Mouse (Mus musculus): ENCODE measurements around the gene Muc1. TPM values are rescaled to one million over a fixed set of nuclear protein-coding genes. Genes with fewer than 3 reads are reported as not detected.
"Not testable (repeated sequence)": the region's sequence is repeated elsewhere in the genome, so short reads cannot be mapped to it uniquely, and the experiment has no call there.

The Muc1 gene
- polyA plus RNA-seq, 1 experiment from 2014 or later = 1.3 TPM

GRCm38 (mm10) chr3:89213803-89214530, 14.9 kb upstream of the Muc1 start:
- ATAC-seq (ENCODE audit: low FRiP score) = peak; percentile 90
- no peaks in the 10 kb centered on the region for H3K9me3 ChIP-seq
- H3K4me1 ChIP-seq (replicated peaks) = peaks cover 50% of the 10 kb centered on the region
- H3K4me3 ChIP-seq = peak overlapping the region; percentile 64
- peaks cover 22% of the 10 kb centered on the region for H3K36me3 ChIP-seq
- H3K4me2 ChIP-seq = peak overlapping the region; percentile 69
- H3K27ac ChIP-seq = peak overlapping the region; percentile 99
- H3K27me3 ChIP-seq = no peaks in the 10 kb centered on the region
- H3K9ac ChIP-seq = peak overlapping the region; percentile 88
- under 1% methylated on average over 69 of the region's 69 CpGs for WGBS

- peak within 1 kb of the TSS; percentile 64 for H3K4me3 ChIP-seq
- H3K4me1 ChIP-seq (replicated peaks) = peaks cover 54% of the 10 kb centered on the region
- no peaks in the 10 kb centered on the region for H3K27me3 ChIP-seq
- H3K9me3 ChIP-seq = no peaks in the 10 kb centered on the region
- no peak for ATAC-seq (ENCODE audit: low FRiP score)
- WGBS = 0% methylated on average over 19 of the region's 19 CpGs
- peak within 1 kb of the TSS; percentile 69 for H3K4me2 ChIP-seq
- H3K9ac ChIP-seq = peak within 1 kb of the TSS; percentile 88
- peak within 1 kb of the TSS; percentile 99 for H3K27ac ChIP-seq
- H3K36me3 ChIP-seq = peaks cover 18% of the 10 kb centered on the region
These were observed 14.0 kb upstream of the Muc1 start, which contains the start of gene Thbs3 for GRCm38 (mm10) chr3:89214681-89215411. TSS of gene Thbs3 (plus strand) at chr3:89215180.

GRCm38 (mm10) chr3:89215853-89216252, 13.0 kb upstream of the Muc1 start:
- no peaks in the 10 kb centered on the region for H3K9me3 ChIP-seq
- no peaks in the 10 kb centered on the region for H3K27me3 ChIP-seq
- WGBS = 0% methylated on average over 6 of the region's 6 CpGs
- H3K4me1 ChIP-seq (replicated peaks) = peaks cover 60% of the 10 kb centered on the region
- H3K4me3 ChIP-seq = peak overlapping the region; percentile 64
- peak; percentile 22 for ATAC-seq (ENCODE audit: low FRiP score)
- H3K4me2 ChIP-seq = peak overlapping the region; percentile 69
- peak overlapping the region; percentile 88 for H3K9ac ChIP-seq
- peaks cover 8% of the 10 kb centered on the region for H3K36me3 ChIP-seq
- peak overlapping the region; percentile 99 for H3K27ac ChIP-seq

- Histone ChIP-seq H3K4me1 (replicated peaks) (peaks cover 60% of the 10 kb centered on the region), H3K9ac (peak overlapping the region; percentile 14; the same call in 1 of the 2 replicates), H3K4me2 (peak overlapping the region; percentile 69; the same call in 1 of the 2 replicates), H3K4me3 (peak overlapping the region; percentile 64; the same call in 1 of the 2 replicates), H3K27ac (peak overlapping the region; percentile 99; the same call in 1 of the 2 replicates)
- not testable (repeated sequence) for ATAC-seq (ENCODE audit: low FRiP score); H3K36me3 ChIP-seq; H3K9me3 ChIP-seq; H3K27me3 ChIP-seq
- WGBS = 68% methylated on average over 7 of the region's 7 CpGs
These were observed 12.4 kb upstream of the Muc1 start for GRCm38 (mm10) chr3:89216407-89216806.

GRCm38 (mm10) chr3:89218271-89218670, 10.6 kb upstream of the Muc1 start:
- H3K4me3 ChIP-seq = no peak overlapping the region
- H3K27me3 ChIP-seq = no peaks in the 10 kb centered on the region
- H3K9ac ChIP-seq = 0 out of 2 replicates have a peak overlapping the region, but pooled peaks have one; percentile 39
- no peak overlapping the region for H3K4me2 ChIP-seq
- peaks cover 50% of the 10 kb centered on the region for H3K4me1 ChIP-seq (replicated peaks)
- 72% methylated on average over 1 of the region's 1 CpGs for WGBS
- peaks cover 15% of the 10 kb centered on the region for H3K36me3 ChIP-seq
- no peaks in the 10 kb centered on the region for H3K9me3 ChIP-seq
- 0 out of 2 replicates have a peak overlapping the region, but pooled peaks have one; percentile 9 for H3K27ac ChIP-seq
- ATAC-seq (ENCODE audit: low FRiP score) = no peak

- peaks cover 58% of the 10 kb centered on the region for H3K4me1 ChIP-seq (replicated peaks)
- no peak for ATAC-seq (ENCODE audit: low FRiP score)
- H3K4me3 ChIP-seq = no peak overlapping the region
- peaks cover 16% of the 10 kb centered on the region for H3K36me3 ChIP-seq
- H3K9ac ChIP-seq = peak overlapping the region; percentile 46
- no peaks in the 10 kb centered on the region for H3K27me3 ChIP-seq
- no peaks in the 10 kb centered on the region for H3K9me3 ChIP-seq
- H3K27ac ChIP-seq = peak overlapping the region; percentile 30; the same call in 1 of the 2 replicates
- no peak overlapping the region for H3K4me2 ChIP-seq
- WGBS = 36% methylated on average over 8 of the region's 8 CpGs
These were observed 9.3 kb upstream of the Muc1 start for GRCm38 (mm10) chr3:89219546-89219945.

GRCm38 (mm10) chr3:89221167-89221566, 7.7 kb upstream of the Muc1 start:
- Histone ChIP-seq H3K4me1 (replicated peaks) (peaks cover 58% of the 10 kb centered on the region), H3K4me3 (no peak overlapping the region), H3K27ac (peak overlapping the region; percentile 18; the same call in 1 of the 2 replicates), H3K4me2 (no peak overlapping the region), H3K36me3 (peaks cover 16% of the 10 kb centered on the region), H3K27me3 (no peaks in the 10 kb centered on the region), H3K9me3 (no peaks in the 10 kb centered on the region), H3K9ac (0 out of 2 replicates have a peak overlapping the region, but pooled peaks have one; percentile 13)
- WGBS = 67% methylated on average over 5 of the region's 5 CpGs
- ATAC-seq (ENCODE audit: low FRiP score) = no peak

GRCm38 (mm10) chr3:89224796-89225195, 4.1 kb upstream of the Muc1 start:
- Histone ChIP-seq H3K9ac (peak overlapping the region; percentile 78), H3K27ac (peak overlapping the region; percentile 92), H3K4me3 (peak overlapping the region; percentile 49), H3K4me1 (replicated peaks) (peaks cover 72% of the 10 kb centered on the region), H3K27me3 (0 out of 2 replicates have a peak, but pooled peaks cover 8% of the 10 kb centered on the region), H3K36me3 (peaks cover 12% of the 10 kb centered on the region), H3K9me3 (no peaks in the 10 kb centered on the region), H3K4me2 (peak overlapping the region; percentile 68)
- WGBS = 35% methylated on average over 11 of the region's 11 CpGs
- ATAC-seq (ENCODE audit: low FRiP score) = no peak

- 25% methylated on average over 12 of the region's 12 CpGs for WGBS
- ATAC-seq (ENCODE audit: low FRiP score) = no peak
These were observed 3.5 kb upstream of the Muc1 start for GRCm38 (mm10) chr3:89225321-89225815.

GRCm38 (mm10) chr3:89225918-89226317, 2.9 kb upstream of the Muc1 start:
- peaks cover 64% of the 10 kb centered on the region for H3K4me1 ChIP-seq (replicated peaks)
- H3K9ac ChIP-seq = peak overlapping the region; percentile 78
- peak overlapping the region; percentile 49 for H3K4me3 ChIP-seq
- peak overlapping the region; percentile 68 for H3K4me2 ChIP-seq
- H3K9me3 ChIP-seq = no peaks in the 10 kb centered on the region
- H3K27me3 ChIP-seq = 0 out of 2 replicates have a peak, but pooled peaks cover 8% of the 10 kb centered on the region
- peaks cover 12% of the 10 kb centered on the region for H3K36me3 ChIP-seq
- peak; percentile 68 for ATAC-seq (ENCODE audit: low FRiP score)
- peak overlapping the region; percentile 92 for H3K27ac ChIP-seq
- WGBS = 5% methylated on average over 4 of the region's 4 CpGs

More at GRCm38 (mm10) chr3:89225321-89225815, 3.5 kb upstream of the Muc1 start:
- no peaks in the 10 kb centered on the region for H3K9me3 ChIP-seq
- peak overlapping the region; percentile 49 for H3K4me3 ChIP-seq
- peak overlapping the region; percentile 92 for H3K27ac ChIP-seq
- peak overlapping the region; percentile 78 for H3K9ac ChIP-seq
- H3K27me3 ChIP-seq = 0 out of 2 replicates have a peak, but pooled peaks cover 8% of the 10 kb centered on the region
- H3K4me2 ChIP-seq = peak overlapping the region; percentile 68
- peaks cover 66% of the 10 kb centered on the region for H3K4me1 ChIP-seq (replicated peaks)
- H3K36me3 ChIP-seq = peaks cover 12% of the 10 kb centered on the region

GRCm38 (mm10) chr3:89226361-89226760, 2.5 kb upstream of the Muc1 start:
- peaks cover 62% of the 10 kb centered on the region for H3K4me1 ChIP-seq (replicated peaks)

GRCm38 (mm10) chr3:89226900-89227299, 2.0 kb upstream of the Muc1 start, which contains the start of gene Mtx1:
TSS of gene Mtx1 (minus strand) at chr3:89227088.
- 2% methylated on average over 20 of the region's 21 CpGs for WGBS
- Histone ChIP-seq H3K4me2 (peak within 1 kb of the TSS; percentile 68), H3K36me3 (peaks cover 7% of the 10 kb centered on the region), H3K27ac (peak within 1 kb of the TSS; percentile 92), H3K27me3 (0 out of 2 replicates have a peak, but pooled peaks cover 8% of the 10 kb centered on the region), H3K4me3 (peak within 1 kb of the TSS; percentile 49), H3K9me3 (no peaks in the 10 kb centered on the region), H3K4me1 (replicated peaks) (peaks cover 62% of the 10 kb centered on the region), H3K9ac (peak within 1 kb of the TSS; percentile 78)
- peak; percentile 0 for ATAC-seq (ENCODE audit: low FRiP score)

More at GRCm38 (mm10) chr3:89226361-89226760, 2.5 kb upstream of the Muc1 start:
- Histone ChIP-seq H3K9me3 (no peaks in the 10 kb centered on the region), H3K27me3 (0 out of 2 replicates have a peak, but pooled peaks cover 8% of the 10 kb centered on the region), H3K4me3 (peak overlapping the region; percentile 49), H3K36me3 (peaks cover 11% of the 10 kb centered on the region), H3K9ac (peak overlapping the region; percentile 78), H3K4me2 (peak overlapping the region; percentile 68), H3K27ac (peak overlapping the region; percentile 92)
- 8% methylated on average over 11 of the region's 11 CpGs for WGBS
- ATAC-seq (ENCODE audit: low FRiP score) = no peak

Data from hindbrain, embryonic 13.5 days (tissue).